Mouse (Mus musculus) lung, embryonic 15.5 days (tissue): ENCODE measurements around the gene Sox5. TPM values are rescaled to one million over a fixed set of nuclear protein-coding genes. Genes with fewer than 3 reads are reported as not detected.

Source experiments
- ATAC-seq: fragments of 200-750 bp; cut with Nextera tagmentation; 2 replicates; pipeline ENCODE4 v1.8.0; 2017; ENCODE audit warnings: moderate number of reproducible peaks, borderline replicate concordance; ENCODE audit not compliant: low FRiP score, low TSS enrichment; ENCODE audit errors: extremely low read depth
- H3K27ac ChIP-seq: fragments of 300-500 bp; sonication (generic); 2 replicates; pipeline ENCODE4 v1.5.1; 2015; ENCODE audit warnings: moderate library complexity, mild to moderate bottlenecking, inconsistent platforms
- H3K27me3 ChIP-seq: fragments of 300-500 bp; sonication (generic); 2 replicates; pipeline ENCODE4 v1.6.1; 2015; ENCODE audit warnings: inconsistent platforms
- H3K36me3 ChIP-seq: fragments of 300-500 bp; sonication (generic); 2 replicates; pipeline ENCODE4 v1.6.1; 2015; ENCODE audit warnings: inconsistent platforms
- H3K4me1 ChIP-seq: fragments of 300-500 bp; sonication (generic); 2 replicates; pipeline ENCODE4 v1.6.1; 2015; ENCODE audit warnings: inconsistent platforms
- H3K4me2 ChIP-seq: fragments of 300-500 bp; sonication (generic); 2 replicates; pipeline ENCODE4 v1.6.1; 2015; ENCODE audit warnings: inconsistent platforms, mild to moderate bottlenecking, moderate library complexity
- H3K4me3 ChIP-seq: fragments of 300-500 bp; sonication (generic); 2 replicates; pipeline ENCODE4 v1.5.1; 2015; ENCODE audit warnings: mild to moderate bottlenecking, inconsistent platforms
- H3K9ac ChIP-seq: fragments of 300-500 bp; sonication (generic); 2 replicates; pipeline ENCODE4 v1.6.1; 2015; ENCODE audit warnings: inconsistent platforms
- H3K9me3 ChIP-seq: fragments of 300-500 bp; sonication (generic); 2 replicates; pipeline ENCODE4 v1.6.1; 2016; ENCODE audit warnings: inconsistent platforms
- WGBS: fragments of 180-500 bp; shearing (Covaris S2); methylation state at CpG from one replicate; pipeline ENCODE4 v1.1.7; 2015; 5-methylcytosine and 5-hydroxymethylcytosine counted together
- polyA plus RNA-seq: library from polyadenylated mRNA; unstranded; fragments of >200 nt; fragmentation: Nextera tagmentation; extraction: Ambion mirVana; gene quantifications from 2 replicates; pipeline ENCODE4 v1.2.1, GENCODE M21; 2015

Gene Sox5
- polyA plus RNA-seq, 1 experiment from 2014 or later: 23.7 TPM

GRCm38 (mm10) chr6:144169791-144170190 lies 612.0 kb downstream of the Sox5 start:
- 34% methylated on average over 4 of the region's 4 CpGs for WGBS
- Histone ChIP-seq H3K4me2 (no peak overlapping the region), H3K27me3 (no peaks in the 10 kb centered on the region), H3K4me1 (peaks cover 7% of the 10 kb centered on the region; the same call in 1 of the 2 replicates), H3K9ac (no peak overlapping the region), H3K27ac (no peak overlapping the region), H3K36me3 (no peaks in the 10 kb centered on the region), H3K9me3 (no peaks in the 10 kb centered on the region), H3K4me3 (no peak overlapping the region)
- no peak for ATAC-seq

GRCm38 (mm10) chr6:144168696-144169476 lies 612.9 kb downstream of the Sox5 start:
- Histone ChIP-seq H3K4me3 (no peak overlapping the region), H3K4me2 (no peak overlapping the region), H3K4me1 (peaks cover 7% of the 10 kb centered on the region; the same call in 1 of the 2 replicates), H3K27me3 (no peaks in the 10 kb centered on the region), H3K36me3 (no peaks in the 10 kb centered on the region), H3K27ac (no peak overlapping the region), H3K9ac (no peak overlapping the region), H3K9me3 (no peaks in the 10 kb centered on the region)
- 69% methylated on average over 12 of the region's 12 CpGs for WGBS
- no peak; the same call in 1 of the 2 replicates for ATAC-seq

DNA sequence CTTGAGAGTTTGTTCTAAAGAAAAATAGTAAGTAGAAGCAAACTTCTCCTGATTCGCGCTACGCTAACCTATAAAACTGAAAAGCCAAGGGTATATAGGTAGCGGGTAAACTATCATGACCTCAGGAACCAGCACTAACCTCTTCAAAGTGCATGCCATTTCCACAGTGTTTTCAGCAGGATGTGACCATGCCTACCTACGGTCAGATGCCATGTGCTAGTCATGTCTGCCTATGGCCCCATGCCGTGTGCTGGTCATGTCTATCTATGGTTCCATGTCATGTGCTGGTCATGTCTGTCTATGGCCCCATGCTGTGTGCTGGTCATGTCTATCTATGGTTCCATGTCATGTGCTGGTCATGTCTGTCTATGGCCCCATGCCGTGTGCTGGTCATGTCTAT lies 614.7 kb downstream of the Sox5 start:
- H3K9me3 ChIP-seq: no peaks in the 10 kb centered on the region
- H3K4me3 ChIP-seq: no peak overlapping the region
- H3K4me2 ChIP-seq: no peak overlapping the region
- no peak overlapping the region for H3K27ac ChIP-seq
- no peak for ATAC-seq
- H3K9ac ChIP-seq: no peak overlapping the region
- 94% methylated on average over 7 of the region's 7 CpGs for WGBS
- no peaks in the 10 kb centered on the region for H3K27me3 ChIP-seq
- H3K4me1 ChIP-seq: peaks cover 7% of the 10 kb centered on the region; the same call in 1 of the 2 replicates
- H3K36me3 ChIP-seq: no peaks in the 10 kb centered on the region

DNA sequence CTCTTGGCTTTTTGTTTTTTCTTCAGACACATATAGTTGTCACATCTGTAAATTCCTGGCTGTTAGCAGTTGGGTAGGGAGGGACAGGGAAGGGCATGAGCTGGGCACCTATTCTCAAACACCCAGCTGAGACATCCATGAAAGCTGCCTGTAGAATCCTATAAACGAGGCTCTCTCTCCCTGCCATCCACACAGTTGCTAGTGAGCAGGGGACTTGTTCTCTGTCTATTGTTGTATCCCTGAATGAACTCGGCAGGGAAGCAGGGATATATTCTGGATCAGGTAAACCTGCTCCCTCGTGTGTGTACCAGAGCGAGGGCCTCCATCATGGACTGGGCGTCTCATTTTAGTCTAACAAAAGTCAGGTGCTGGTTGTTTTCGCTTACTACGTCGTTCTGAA lies 615.1 kb downstream of the Sox5 start:
- Histone ChIP-seq H3K27ac (no peak overlapping the region), H3K9ac (no peak overlapping the region), H3K4me2 (no peak overlapping the region), H3K9me3 (no peaks in the 10 kb centered on the region), H3K4me3 (no peak overlapping the region), H3K4me1 (peaks cover 7% of the 10 kb centered on the region; the same call in 1 of the 2 replicates), H3K36me3 (no peaks in the 10 kb centered on the region), H3K27me3 (no peaks in the 10 kb centered on the region)
- no peak for ATAC-seq
- WGBS: 72% methylated on average over 8 of the region's 8 CpGs

DNA sequence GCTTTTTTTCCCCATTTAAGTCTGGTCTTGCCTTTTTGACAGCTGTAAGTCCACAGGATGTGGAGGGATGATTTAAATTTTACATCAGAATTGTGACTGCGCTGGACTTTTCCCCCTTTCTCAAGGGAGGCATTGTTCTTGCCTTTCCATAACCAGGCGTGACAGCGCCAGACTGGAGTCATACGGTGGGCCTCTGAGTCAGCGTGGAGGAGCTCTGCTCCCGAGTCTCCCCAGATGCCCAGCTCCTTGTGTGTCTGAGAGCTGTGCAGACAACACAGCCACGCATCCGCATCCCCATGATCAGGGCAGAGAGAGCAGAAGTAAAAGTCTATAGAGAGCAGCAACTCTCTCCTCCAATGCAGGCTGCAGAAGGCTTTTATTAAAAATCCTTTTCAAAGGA lies 615.7 kb downstream of the Sox5 start:
- Histone ChIP-seq H3K4me3 (no peak overlapping the region), H3K4me1 (peaks cover 7% of the 10 kb centered on the region; the same call in 1 of the 2 replicates), H3K27ac (0 out of 2 replicates have a peak overlapping the region, but pooled peaks have one; percentile 10), H3K4me2 (no peak overlapping the region), H3K36me3 (no peaks in the 10 kb centered on the region), H3K9ac (no peak overlapping the region), H3K27me3 (no peaks in the 10 kb centered on the region), H3K9me3 (no peaks in the 10 kb centered on the region)
- WGBS: 16% methylated on average over 8 of the region's 8 CpGs
- ATAC-seq: no peak

DNA sequence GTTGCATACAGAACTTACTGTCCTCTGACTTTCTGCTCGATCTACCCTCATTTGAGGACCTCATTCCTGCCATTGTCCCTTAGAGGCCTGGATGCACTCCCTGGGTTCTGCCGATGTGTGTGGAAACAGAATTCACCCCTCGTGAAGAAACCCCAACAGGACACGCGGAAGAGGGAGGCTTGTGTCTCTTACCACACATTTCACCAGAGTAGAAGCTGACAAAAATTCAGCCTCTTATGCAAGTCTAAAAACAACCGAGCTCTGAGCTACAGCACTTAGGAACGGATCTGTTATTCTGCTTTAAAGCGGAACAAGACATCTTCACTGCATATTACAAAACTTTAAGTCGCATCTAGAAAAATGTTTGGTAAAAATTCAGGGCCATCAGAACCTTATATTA lies 618.3 kb downstream of the Sox5 start:
- no peaks in the 10 kb centered on the region for H3K27me3 ChIP-seq
- ATAC-seq: no peak
- H3K4me1 ChIP-seq: peaks cover 7% of the 10 kb centered on the region; the same call in 1 of the 2 replicates
- H3K36me3 ChIP-seq: no peaks in the 10 kb centered on the region
- 86% methylated on average over 9 of the region's 9 CpGs for WGBS
- H3K9me3 ChIP-seq: no peaks in the 10 kb centered on the region
- H3K4me2 ChIP-seq: no peak overlapping the region
- H3K4me3 ChIP-seq: no peak overlapping the region
- no peak overlapping the region for H3K27ac ChIP-seq
- no peak overlapping the region for H3K9ac ChIP-seq

- Histone ChIP-seq H3K4me3 (no peak overlapping the region), H3K36me3 (no peaks in the 10 kb centered on the region), H3K9me3 (no peaks in the 10 kb centered on the region), H3K4me2 (no peak overlapping the region), H3K4me1 (peaks cover 4% of the 10 kb centered on the region; the same call in 1 of the 2 replicates), H3K27ac (no peak overlapping the region), H3K9ac (no peak overlapping the region), H3K27me3 (no peaks in the 10 kb centered on the region)
- 92% methylated on average over 12 of the region's 12 CpGs for WGBS
- ATAC-seq: no peak
These were observed 623.1 kb downstream of the Sox5 start for GRCm38 (mm10) chr6:144158637-144159036.

DNA sequence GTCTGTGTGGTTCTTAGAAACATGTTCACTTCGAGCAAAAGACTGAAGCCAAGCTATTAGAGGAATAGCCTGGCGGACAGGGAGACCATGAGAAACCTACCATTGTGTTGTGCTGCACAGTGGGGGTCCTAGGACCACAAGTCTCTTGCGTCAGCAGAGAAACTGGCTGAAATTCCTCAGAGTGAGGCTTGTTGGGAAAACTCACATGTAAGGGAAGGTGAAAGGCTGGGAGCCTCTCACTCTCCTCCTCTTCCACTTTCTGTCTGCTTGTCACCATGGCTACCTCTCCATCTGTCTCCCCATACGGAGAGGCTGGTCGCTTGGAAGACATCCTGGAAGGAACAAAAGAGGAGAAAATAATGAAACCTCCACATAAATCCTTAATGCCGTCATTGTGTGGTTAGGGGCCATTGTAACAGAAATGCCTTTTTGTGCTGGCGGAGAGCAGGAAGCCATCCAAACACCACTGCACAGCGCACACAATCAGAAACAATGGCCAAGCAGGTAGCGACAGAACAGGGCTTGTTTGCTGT lies 626.8 kb downstream of the Sox5 start:
- 69% methylated on average over 9 of the region's 9 CpGs for WGBS
- Histone ChIP-seq H3K36me3 (no peaks in the 10 kb centered on the region), H3K4me3 (no peak overlapping the region), H3K4me2 (no peak overlapping the region), H3K9me3 (no peaks in the 10 kb centered on the region), H3K9ac (no peak overlapping the region), H3K27ac (no peak overlapping the region), H3K4me1 (peaks cover 4% of the 10 kb centered on the region; the same call in 1 of the 2 replicates), H3K27me3 (no peaks in the 10 kb centered on the region)
- no peak for ATAC-seq

GRCm38 (mm10) chr6:144151957-144152356 lies 629.8 kb downstream of the Sox5 start:
- Histone ChIP-seq H3K36me3 (no peaks in the 10 kb centered on the region), H3K4me2 (no peak overlapping the region), H3K27me3 (no peaks in the 10 kb centered on the region), H3K9me3 (no peaks in the 10 kb centered on the region), H3K9ac (no peak overlapping the region), H3K27ac (no peak overlapping the region), H3K4me1 (peaks cover 4% of the 10 kb centered on the region; the same call in 1 of the 2 replicates), H3K4me3 (no peak overlapping the region)
- WGBS: 46% methylated on average over 3 of the region's 3 CpGs
- ATAC-seq: no peak

GRCm38 (mm10) chr6:144151075-144151474 lies 630.7 kb downstream of the Sox5 start:
- peaks cover 4% of the 10 kb centered on the region; the same call in 1 of the 2 replicates for H3K4me1 ChIP-seq
- H3K36me3 ChIP-seq: no peaks in the 10 kb centered on the region
- H3K27me3 ChIP-seq: no peaks in the 10 kb centered on the region
- no peak overlapping the region for H3K9ac ChIP-seq
- H3K4me3 ChIP-seq: no peak overlapping the region
- H3K9me3 ChIP-seq: no peaks in the 10 kb centered on the region
- H3K27ac ChIP-seq: no peak overlapping the region
- 70% methylated on average over 10 of the region's 10 CpGs for WGBS
- H3K4me2 ChIP-seq: no peak overlapping the region
- ATAC-seq: no peak

- 73% methylated on average over 5 of the region's 5 CpGs for WGBS
These were observed 644.4 kb downstream of the Sox5 start for GRCm38 (mm10) chr6:144137397-144137796.

GRCm38 (mm10) chr6:144136894-144137293 lies 644.9 kb downstream of the Sox5 start:
- no peak overlapping the region for H3K4me2 ChIP-seq
- no peak for ATAC-seq
- 83% methylated on average over 4 of the region's 4 CpGs for WGBS

More at GRCm38 (mm10) chr6:144137397-144137796, 644.4 kb downstream of the Sox5 start:
- Histone ChIP-seq H3K4me3 (no peak overlapping the region), H3K9ac (no peak overlapping the region), H3K27me3 (no peaks in the 10 kb centered on the region), H3K36me3 (no peaks in the 10 kb centered on the region), H3K27ac (no peak overlapping the region), H3K4me2 (no peak overlapping the region), H3K4me1 (no peaks in the 10 kb centered on the region), H3K9me3 (no peaks in the 10 kb centered on the region)
- no peak for ATAC-seq

More at GRCm38 (mm10) chr6:144136894-144137293, 644.9 kb downstream of the Sox5 start:
- Histone ChIP-seq H3K4me3 (no peak overlapping the region), H3K27me3 (no peaks in the 10 kb centered on the region), H3K9ac (no peak overlapping the region), H3K4me1 (no peaks in the 10 kb centered on the region), H3K27ac (no peak overlapping the region), H3K9me3 (no peaks in the 10 kb centered on the region), H3K36me3 (no peaks in the 10 kb centered on the region)
